Mouse (Mus musculus): ENCODE measurements around the gene Trappc5. TPM values are rescaled to one million over a fixed set of nuclear protein-coding genes. Genes with fewer than 3 reads are reported as not detected.
A peak's percentile ranks its signal among the peaks of the same experiment; 100 is the strongest.

Trappc5 gene
- polyA plus RNA-seq, 1 experiment from 2014 or later = 47.2 TPM

DNA sequence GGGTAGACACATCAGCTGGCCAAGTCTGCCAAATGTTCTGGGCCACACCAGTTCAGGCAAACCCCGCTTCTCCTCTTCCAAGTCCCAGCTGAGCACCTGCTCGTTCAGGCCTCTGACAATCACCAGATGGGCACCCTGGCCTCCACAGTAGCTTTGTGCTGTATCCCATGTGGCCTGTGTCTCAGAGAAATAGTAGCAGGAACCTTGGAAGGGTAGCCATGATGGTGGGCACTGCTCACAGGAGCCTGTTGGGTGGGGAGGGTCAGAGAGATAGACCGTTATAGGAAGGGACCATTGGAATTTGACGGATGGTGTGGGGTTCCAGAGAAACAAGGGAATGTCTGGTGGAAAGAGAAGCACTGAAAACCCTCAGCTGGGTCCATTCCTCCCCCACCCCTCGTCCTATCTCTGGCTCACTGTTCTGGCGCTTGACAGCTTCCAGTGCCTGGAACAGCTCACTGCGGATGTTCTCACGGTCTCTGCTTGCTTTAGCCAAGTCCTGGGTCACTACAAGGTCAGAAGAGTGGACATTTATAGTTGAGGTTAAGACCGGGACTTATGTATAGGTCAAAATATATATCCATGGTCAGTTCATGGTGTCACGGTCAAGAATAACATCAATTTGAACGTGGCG is 41.3 kb downstream of the Trappc5 start:
- WGBS = 88% methylated on average over 12 of the region's 12 CpGs
- H3K9me3 ChIP-seq (replicated peaks) = 0 out of 2 replicates have a peak, but pooled peaks cover 4% of the 10 kb centered on the region
- no peak overlapping the region for H3K27ac ChIP-seq (replicated peaks)
- no peak overlapping the region for H3K4me3 ChIP-seq
- no peaks in the 10 kb centered on the region for H3K27me3 ChIP-seq (ENCODE audit: low read depth, poor library complexity, severe bottlenecking)
- no peak for DNase-seq (ENCODE audit: low spot score)
- H3K4me1 ChIP-seq = no peaks in the 10 kb centered on the region
- no peaks in the 10 kb centered on the region for H3K36me3 ChIP-seq

DNA sequence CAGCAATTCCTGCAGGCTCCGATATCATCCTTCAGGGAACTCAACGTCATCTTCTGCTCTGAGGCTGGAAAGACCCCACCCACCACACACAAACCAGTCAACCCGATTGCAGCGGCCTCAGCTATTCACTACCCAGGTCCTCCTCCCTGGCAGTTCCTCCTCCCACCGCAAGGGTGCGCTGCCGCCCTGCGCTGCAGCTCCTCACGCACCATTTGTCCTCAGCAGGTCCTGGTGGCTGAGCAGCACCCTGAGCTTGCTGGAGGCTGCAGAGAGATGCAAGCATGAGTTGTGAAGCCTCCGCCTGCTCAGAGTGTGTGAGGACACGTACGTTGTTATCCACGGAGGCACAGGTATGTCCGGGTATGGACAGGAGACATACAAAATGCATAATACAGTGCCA is 42.5 kb downstream of the Trappc5 start:
- no peak overlapping the region for H3K4me3 ChIP-seq
- WGBS = 16% methylated on average over 14 of the region's 14 CpGs
- no peak overlapping the region for H3K27ac ChIP-seq (replicated peaks)
- 0 out of 2 replicates have a peak, but pooled peaks cover 4% of the 10 kb centered on the region for H3K9me3 ChIP-seq (replicated peaks)
- H3K4me1 ChIP-seq = no peaks in the 10 kb centered on the region
- peak; percentile 63 for DNase-seq (ENCODE audit: low spot score)
- no peaks in the 10 kb centered on the region for H3K27me3 ChIP-seq (ENCODE audit: low read depth, poor library complexity, severe bottlenecking)
- no peaks in the 10 kb centered on the region for H3K36me3 ChIP-seq

DNA sequence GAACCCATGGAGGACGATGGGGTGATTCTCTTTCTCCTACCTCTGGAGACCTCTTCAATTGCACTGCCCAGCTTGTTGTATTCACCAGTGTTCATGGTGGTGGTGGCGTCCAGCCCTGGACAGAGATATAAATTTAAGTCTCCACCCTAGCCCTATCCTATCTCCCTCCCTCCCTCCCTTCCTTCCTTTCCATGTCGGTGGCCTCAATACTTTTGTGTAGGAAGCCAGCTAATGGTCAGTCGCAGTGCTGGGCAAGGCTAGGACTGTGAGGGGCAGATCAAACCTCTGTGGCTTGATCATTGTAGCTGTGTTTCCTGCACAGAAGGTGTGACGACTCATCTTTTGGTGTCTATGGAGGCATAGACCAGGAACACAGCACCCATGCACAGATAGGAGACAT is 44.5 kb downstream of the Trappc5 start, which contains the start of gene Clec4g:
Clec4g (minus strand) TSS at position 101 of the 400 bp plus-strand sequence.
- Histone ChIP-seq H3K4me3 (no peak within 1 kb of the TSS), H3K4me1 (no peaks in the 10 kb centered on the region), H3K27me3 (ENCODE audit: low read depth, poor library complexity, severe bottlenecking) (no peaks in the 10 kb centered on the region), H3K27ac (replicated peaks) (no peak within 1 kb of the TSS), H3K36me3 (no peaks in the 10 kb centered on the region), H3K9me3 (replicated peaks) (0 out of 2 replicates have a peak, but pooled peaks cover 4% of the 10 kb centered on the region)
- no peak for DNase-seq (ENCODE audit: low spot score)
- 78% methylated on average over 5 of the region's 5 CpGs for WGBS

- 0 out of 2 replicates have a peak, but pooled peaks cover 4% of the 10 kb centered on the region for H3K9me3 ChIP-seq (replicated peaks)
- H3K4me3 ChIP-seq = no peak overlapping the region
- H3K27ac ChIP-seq (replicated peaks) = no peak overlapping the region
- 48% methylated on average over 1 of the region's 1 CpGs for WGBS
- no peaks in the 10 kb centered on the region for H3K27me3 ChIP-seq (ENCODE audit: low read depth, poor library complexity, severe bottlenecking)
- H3K36me3 ChIP-seq = no peaks in the 10 kb centered on the region
- no peak for DNase-seq (ENCODE audit: low spot score)
- H3K4me1 ChIP-seq = no peaks in the 10 kb centered on the region
Observed at GRCm38 (mm10) chr8:3721041-3721440, 44.9 kb downstream of the Trappc5 start.

Other genes with a start within 250 kb of the Trappc5 start
- 4.5 and 4.8 TPM in 2 replicates for gene Pex11g, start 208.6 kb upstream of the Trappc5 start, polyA plus RNA-seq (2016; fragmentation: Nextera tagmentation; extraction: Ambion mirVana)
- not detected in 2 replicates for gene Tex45, start 205.4 kb upstream of the Trappc5 start, polyA plus RNA-seq (2016; fragmentation: Nextera tagmentation; extraction: Ambion mirVana)
- gene Zfp358, start 183.2 kb upstream of the Trappc5 start, polyA plus RNA-seq (2016; fragmentation: Nextera tagmentation; extraction: Ambion mirVana) = 69.4 and 80.0 TPM in 2 replicates
- gene Mcoln1, start 175.8 kb upstream of the Trappc5 start, polyA plus RNA-seq (2016; fragmentation: Nextera tagmentation; extraction: Ambion mirVana) = 62.0 and 69.6 TPM in 2 replicates
- 20.0 and 22.2 TPM in 2 replicates for gene Pnpla6, start 160.9 kb upstream of the Trappc5 start, polyA plus RNA-seq (2016; fragmentation: Nextera tagmentation; extraction: Ambion mirVana)
- gene C330021F23Rik, start 108.3 kb upstream of the Trappc5 start, polyA plus RNA-seq (2016; fragmentation: Nextera tagmentation; extraction: Ambion mirVana) = 9.8 and 11.2 TPM in 2 replicates
- gene Camsap3, start 89.0 kb upstream of the Trappc5 start, polyA plus RNA-seq (2016; fragmentation: Nextera tagmentation; extraction: Ambion mirVana) = 10.4 and 14.3 TPM in 2 replicates
- gene Xab2, start 55.0 kb upstream of the Trappc5 start, polyA plus RNA-seq (2016; fragmentation: Nextera tagmentation; extraction: Ambion mirVana) = 76.5 and 77.0 TPM in 2 replicates
- gene Pet100, start 54.8 kb upstream of the Trappc5 start, polyA plus RNA-seq (2016; fragmentation: Nextera tagmentation; extraction: Ambion mirVana) = 94.0 and 97.3 TPM in 2 replicates
- 0.22 and 0.27 TPM in 2 replicates for gene Pcp2, start 50.8 kb upstream of the Trappc5 start, polyA plus RNA-seq (2016; fragmentation: Nextera tagmentation; extraction: Ambion mirVana)
- 30.3 and 35.4 TPM in 2 replicates for gene Stxbp2, start 45.3 kb upstream of the Trappc5 start, polyA plus RNA-seq (2016; fragmentation: Nextera tagmentation; extraction: Ambion mirVana)
- gene Retn, start 20.5 kb upstream of the Trappc5 start, polyA plus RNA-seq (2016; fragmentation: Nextera tagmentation; extraction: Ambion mirVana) = 0.20 and 0.21 TPM in 2 replicates
- 0.07 and 0.15 TPM in 2 replicates for gene Mcemp1, start 10.5 kb upstream of the Trappc5 start, polyA plus RNA-seq (2016; fragmentation: Nextera tagmentation; extraction: Ambion mirVana)
- gene Fcor, start 3.9 kb upstream of the Trappc5 start, polyA plus RNA-seq (2016; fragmentation: Nextera tagmentation; extraction: Ambion mirVana) = 9.2 and 10.0 TPM in 2 replicates
- 0.11 and 0.22 TPM in 2 replicates for gene Fcer2a, start 17.9 kb downstream of the Trappc5 start, polyA plus RNA-seq (2016; fragmentation: Nextera tagmentation; extraction: Ambion mirVana)
- 0.09 and 0.26 TPM in 2 replicates for gene Clec4g, start 44.4 kb downstream of the Trappc5 start, polyA plus RNA-seq (2016; fragmentation: Nextera tagmentation; extraction: Ambion mirVana)
- not detected in 2 replicates for gene Cd209a, start 72.7 kb downstream of the Trappc5 start, polyA plus RNA-seq (2016; fragmentation: Nextera tagmentation; extraction: Ambion mirVana)
- not detected in 2 replicates for gene Cd209e, start 178.0 kb downstream of the Trappc5 start, polyA plus RNA-seq (2016; fragmentation: Nextera tagmentation; extraction: Ambion mirVana)
- not detected in 2 replicates for gene Cd209d, start 202.3 kb downstream of the Trappc5 start, polyA plus RNA-seq (2016; fragmentation: Nextera tagmentation; extraction: Ambion mirVana)

Measured in midbrain, embryonic 10.5 days (tissue).